Mouse (Mus musculus) c-Kit-positive CD71-negative TER-119-negative erythroid progenitor cells, embryonic 14.5 days (primary cell): Measurements from ENCODE around the gene Il1rap.
A peak's percentile ranks its signal among the peaks of the same experiment; 100 is the strongest.

ENCODE experiments used
- DNase-seq: peaks from one replicate; pipeline ENCODE4 v3.0.0-alpha.2; 2013; ENCODE audit warnings: low read depth

Il1rap gene

GRCm38 (mm10) chr16:26728139-26728538 is 146.6 kb downstream of the Il1rap start:
- peak; percentile 10 for DNase-seq

GRCm38 (mm10) chr16:26730941-26731340 is 149.4 kb downstream of the Il1rap start:
- no peak for DNase-seq

- DNase-seq: no peak
These were observed 151.1 kb downstream of the Il1rap start for GRCm38 (mm10) chr16:26732566-26732965.

- DNase-seq: no peak
These were observed 174.1 kb downstream of the Il1rap start for GRCm38 (mm10) chr16:26755381-26756155.

- DNase-seq: no peak
These were observed 194.5 kb downstream of the Il1rap start for GRCm38 (mm10) chr16:26775976-26776375.

GRCm38 (mm10) chr16:26777132-26777531 is 195.6 kb downstream of the Il1rap start:
- DNase-seq: no peak
